Mouse (Mus musculus): Measurements from ENCODE around the gene Ndst2. TPM values are rescaled to one million over a fixed set of nuclear protein-coding genes. Genes with fewer than 3 reads are reported as not detected.

Gene Ndst2
- polyA plus RNA-seq, 1 experiment from 2014 or later, result 12.5 TPM

DNA sequence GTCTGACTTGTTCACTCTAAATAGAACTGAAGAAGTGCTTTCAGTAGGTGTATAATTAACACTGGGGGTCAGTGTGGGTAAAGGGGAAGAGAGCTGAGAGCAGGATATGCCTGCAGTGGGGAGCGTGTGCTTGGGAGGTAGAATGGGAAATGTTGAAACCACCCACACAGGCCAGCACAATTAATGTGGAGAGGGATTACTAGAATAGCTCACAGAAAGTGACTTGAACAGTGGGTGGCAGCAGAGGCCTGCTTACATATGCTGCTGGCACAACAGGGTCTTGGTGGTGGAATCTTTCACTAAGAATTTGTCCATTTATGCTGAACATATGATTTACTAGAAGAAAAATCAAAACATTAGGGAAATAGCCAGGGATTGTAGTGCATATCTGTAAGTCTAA is 37.4 kb downstream of the Ndst2 start:
- no peak for ATAC-seq
- Histone ChIP-seq H3K27ac (ENCODE audit: low read depth, low read length) (no peak overlapping the region), H3K27me3 (replicated peaks; ENCODE audit: control insufficient read depth, insufficient read depth, low read length) (no peaks in the 10 kb centered on the region), H3K9ac (ENCODE audit: low read length) (peak overlapping the region; percentile 92; the same call in 1 of the 2 replicates), H3K4me1 (ENCODE audit: control insufficient read depth, insufficient read depth, low read length) (peaks cover 37% of the 10 kb centered on the region), H3K4me2 (ENCODE audit: low read length) (peak overlapping the region; percentile 83), H3K9me3 (replicated peaks; ENCODE audit: control insufficient read depth, low read length) (no peaks in the 10 kb centered on the region), H3K36me3 (ENCODE audit: control insufficient read depth, insufficient read depth, low read length) (peaks cover 39% of the 10 kb centered on the region), H3K4me3 (ENCODE audit: low read depth, low read length) (peak overlapping the region; percentile 91)
- peak; percentile 78 for DNase-seq (ENCODE audit: low spot score)
- WGBS, result 14% methylated on average over 1 of the region's 1 CpGs

- H3K9ac ChIP-seq (ENCODE audit: low read length), result peak overlapping the region; percentile 92
- ATAC-seq, result peak; percentile 3; the same call in 1 of the 2 replicates
- peak overlapping the region; percentile 83 for H3K4me2 ChIP-seq (ENCODE audit: low read length)
- H3K36me3 ChIP-seq (ENCODE audit: control insufficient read depth, insufficient read depth, low read length), result peaks cover 50% of the 10 kb centered on the region
- peaks cover 28% of the 10 kb centered on the region for H3K4me1 ChIP-seq (ENCODE audit: control insufficient read depth, insufficient read depth, low read length)
- H3K27ac ChIP-seq (ENCODE audit: low read depth, low read length), result peak overlapping the region; percentile 97
- no peaks in the 10 kb centered on the region for H3K27me3 ChIP-seq (replicated peaks; ENCODE audit: control insufficient read depth, insufficient read depth, low read length)
- no peaks in the 10 kb centered on the region for H3K9me3 ChIP-seq (replicated peaks; ENCODE audit: control insufficient read depth, low read length)
- 15% methylated on average over 27 of the region's 27 CpGs for WGBS
- no peak for DNase-seq (ENCODE audit: low spot score)
- peak overlapping the region; percentile 91 for H3K4me3 ChIP-seq (ENCODE audit: low read depth, low read length)
Measured at GRCm38 (mm10) chr14:20695761-20696520, 38.4 kb downstream of the Ndst2 start.

- DNase-seq (ENCODE audit: low spot score) (peak; percentile 93), ATAC-seq (peak; percentile 93)
- H3K9ac ChIP-seq (ENCODE audit: low read length), result peak within 1 kb of the TSS; percentile 92
- H3K9me3 ChIP-seq (replicated peaks; ENCODE audit: control insufficient read depth, low read length), result no peaks in the 10 kb centered on the region
- under 1% methylated on average over 103 of the region's 111 CpGs for WGBS
- H3K27me3 ChIP-seq (replicated peaks; ENCODE audit: control insufficient read depth, insufficient read depth, low read length), result no peaks in the 10 kb centered on the region
- peaks cover 28% of the 10 kb centered on the region for H3K4me1 ChIP-seq (ENCODE audit: control insufficient read depth, insufficient read depth, low read length)
- H3K27ac ChIP-seq (ENCODE audit: low read depth, low read length), result peak within 1 kb of the TSS; percentile 97
- H3K4me2 ChIP-seq (ENCODE audit: low read length), result peak within 1 kb of the TSS; percentile 83
- peaks cover 52% of the 10 kb centered on the region for H3K36me3 ChIP-seq (ENCODE audit: control insufficient read depth, insufficient read depth, low read length)
- peak within 1 kb of the TSS; percentile 91 for H3K4me3 ChIP-seq (ENCODE audit: low read depth, low read length)
Measured at GRCm38 (mm10) chr14:20694884-20695760, 39.2 kb downstream of the Ndst2 start, which contains the start of gene Fut11. Fut11 (plus strand) TSS chr14:20694968.

DNA sequence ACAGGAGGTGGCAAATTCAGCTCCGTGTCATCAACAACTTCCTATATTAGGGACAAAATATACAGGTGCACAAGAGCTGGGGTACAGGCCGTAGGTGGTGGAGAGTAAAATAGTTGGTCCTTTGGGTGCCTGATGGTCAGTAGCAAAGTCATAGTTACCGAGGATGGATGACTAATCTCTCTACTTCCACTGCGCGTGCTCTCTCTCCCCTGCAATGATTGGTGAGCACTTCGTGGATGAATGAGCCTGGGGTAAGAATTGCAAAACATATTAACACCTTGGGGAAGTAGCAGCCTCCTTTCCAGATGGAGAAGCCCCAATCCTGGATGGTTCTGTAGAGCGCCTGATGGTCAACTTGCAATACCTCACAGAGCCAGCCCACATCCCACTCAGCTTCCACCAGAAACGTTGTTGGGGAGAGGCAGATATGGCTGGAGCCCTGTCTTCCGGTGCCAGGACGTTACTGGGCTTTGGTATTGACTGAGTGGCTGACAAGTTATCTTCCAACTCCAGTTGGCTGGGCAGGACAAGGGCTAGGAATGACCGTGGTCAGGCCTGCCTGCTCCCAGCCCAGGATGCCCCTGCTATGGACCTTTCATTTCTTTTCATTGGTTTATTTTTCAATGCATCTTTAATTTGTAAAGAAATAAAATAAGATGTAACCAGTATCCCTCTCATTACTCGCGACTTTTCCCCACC is 40.0 kb downstream of the Ndst2 start:
- Histone ChIP-seq H3K36me3 (ENCODE audit: control insufficient read depth, insufficient read depth, low read length) (peaks cover 60% of the 10 kb centered on the region), H3K4me3 (ENCODE audit: low read depth, low read length) (peak overlapping the region; percentile 91), H3K4me2 (ENCODE audit: low read length) (peak overlapping the region; percentile 83), H3K27ac (ENCODE audit: low read depth, low read length) (peak overlapping the region; percentile 97), H3K9me3 (replicated peaks; ENCODE audit: control insufficient read depth, low read length) (no peaks in the 10 kb centered on the region), H3K4me1 (ENCODE audit: control insufficient read depth, insufficient read depth, low read length) (peaks cover 28% of the 10 kb centered on the region), H3K27me3 (replicated peaks; ENCODE audit: control insufficient read depth, insufficient read depth, low read length) (no peaks in the 10 kb centered on the region), H3K9ac (ENCODE audit: low read length) (peak overlapping the region; percentile 92)
- DNase-seq (ENCODE audit: low spot score) (no peak), ATAC-seq (peak; percentile 1; the same call in 1 of the 2 replicates)
- WGBS, result 46% methylated on average over 13 of the region's 13 CpGs

- Histone ChIP-seq H3K27me3 (replicated peaks; ENCODE audit: control insufficient read depth, insufficient read depth, low read length) (no peaks in the 10 kb centered on the region), H3K4me1 (ENCODE audit: control insufficient read depth, insufficient read depth, low read length) (peaks cover 23% of the 10 kb centered on the region), H3K27ac (ENCODE audit: low read depth, low read length) (no peak overlapping the region), H3K36me3 (ENCODE audit: control insufficient read depth, insufficient read depth, low read length) (peaks cover 64% of the 10 kb centered on the region), H3K9ac (ENCODE audit: low read length) (no peak overlapping the region), H3K9me3 (replicated peaks; ENCODE audit: control insufficient read depth, low read length) (no peaks in the 10 kb centered on the region), H3K4me2 (ENCODE audit: low read length) (no peak overlapping the region), H3K4me3 (ENCODE audit: low read depth, low read length) (no peak overlapping the region)
- ATAC-seq (no peak), DNase-seq (ENCODE audit: low spot score) (no peak)
- 93% methylated on average over 10 of the region's 10 CpGs for WGBS
Measured at GRCm38 (mm10) chr14:20693589-20694101, 40.7 kb downstream of the Ndst2 start.

DNA sequence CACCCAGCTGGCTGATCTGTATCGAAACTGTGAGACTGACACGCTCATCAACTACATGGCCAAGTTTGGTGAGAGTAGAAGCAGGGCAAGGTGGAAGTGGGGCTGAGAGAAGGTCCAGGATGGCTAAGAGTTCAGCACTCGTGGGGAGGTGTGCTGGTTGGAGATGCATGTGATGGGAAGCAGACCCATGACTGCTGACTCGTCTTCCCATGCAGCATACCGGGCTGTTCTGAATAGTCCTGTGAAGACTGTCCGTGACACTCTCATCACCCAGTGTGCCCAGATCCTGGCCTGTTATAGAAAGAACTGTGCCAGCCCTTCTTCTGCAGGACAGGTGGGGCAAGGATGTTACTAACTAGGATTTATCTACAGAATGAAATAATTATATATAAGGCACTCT is 42.6 kb downstream of the Ndst2 start:
- no peak overlapping the region for H3K4me3 ChIP-seq (ENCODE audit: low read depth, low read length)
- no peak for DNase-seq (ENCODE audit: low spot score)
- H3K36me3 ChIP-seq (ENCODE audit: control insufficient read depth, insufficient read depth, low read length), result peaks cover 75% of the 10 kb centered on the region
- no peak for ATAC-seq
- no peaks in the 10 kb centered on the region for H3K9me3 ChIP-seq (replicated peaks; ENCODE audit: control insufficient read depth, low read length)
- H3K9ac ChIP-seq (ENCODE audit: low read length), result no peak overlapping the region
- WGBS, result 89% methylated on average over 6 of the region's 6 CpGs
- H3K4me2 ChIP-seq (ENCODE audit: low read length), result no peak overlapping the region
- H3K27ac ChIP-seq (ENCODE audit: low read depth, low read length), result no peak overlapping the region
- H3K4me1 ChIP-seq (ENCODE audit: control insufficient read depth, insufficient read depth, low read length), result peaks cover 10% of the 10 kb centered on the region
- H3K27me3 ChIP-seq (replicated peaks; ENCODE audit: control insufficient read depth, insufficient read depth, low read length), result no peaks in the 10 kb centered on the region

DNA sequence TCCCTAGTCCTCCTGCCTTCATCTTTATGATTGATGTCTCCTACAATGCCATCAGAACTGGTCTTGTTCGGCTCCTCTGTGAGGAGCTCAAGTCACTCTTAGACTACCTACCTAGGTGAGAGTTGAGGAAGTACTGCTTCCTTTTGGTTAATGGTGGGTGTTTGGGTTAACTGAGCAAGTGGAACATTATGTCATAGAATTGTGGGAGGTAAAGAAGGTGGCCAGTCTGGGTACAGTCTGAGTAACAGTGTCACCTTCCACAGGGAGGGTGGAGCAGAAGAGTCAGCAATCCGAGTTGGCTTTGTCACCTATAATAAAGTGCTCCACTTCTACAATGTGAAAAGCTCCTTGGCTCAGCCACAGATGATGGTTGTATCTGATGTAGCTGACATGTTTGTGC is 45.4 kb downstream of the Ndst2 start:
- ATAC-seq (no peak), DNase-seq (ENCODE audit: low spot score) (no peak)
- no peaks in the 10 kb centered on the region for H3K4me1 ChIP-seq (ENCODE audit: control insufficient read depth, insufficient read depth, low read length)
- H3K9ac ChIP-seq (ENCODE audit: low read length), result no peak overlapping the region
- no peaks in the 10 kb centered on the region for H3K9me3 ChIP-seq (replicated peaks; ENCODE audit: control insufficient read depth, low read length)
- H3K27ac ChIP-seq (ENCODE audit: low read depth, low read length), result no peak overlapping the region
- no peaks in the 10 kb centered on the region for H3K27me3 ChIP-seq (replicated peaks; ENCODE audit: control insufficient read depth, insufficient read depth, low read length)
- no peak overlapping the region for H3K4me3 ChIP-seq (ENCODE audit: low read depth, low read length)
- WGBS, result 93% methylated on average over 2 of the region's 2 CpGs
- no peak overlapping the region for H3K4me2 ChIP-seq (ENCODE audit: low read length)
- H3K36me3 ChIP-seq (ENCODE audit: control insufficient read depth, insufficient read depth, low read length), result peaks cover 99% of the 10 kb centered on the region

DNA sequence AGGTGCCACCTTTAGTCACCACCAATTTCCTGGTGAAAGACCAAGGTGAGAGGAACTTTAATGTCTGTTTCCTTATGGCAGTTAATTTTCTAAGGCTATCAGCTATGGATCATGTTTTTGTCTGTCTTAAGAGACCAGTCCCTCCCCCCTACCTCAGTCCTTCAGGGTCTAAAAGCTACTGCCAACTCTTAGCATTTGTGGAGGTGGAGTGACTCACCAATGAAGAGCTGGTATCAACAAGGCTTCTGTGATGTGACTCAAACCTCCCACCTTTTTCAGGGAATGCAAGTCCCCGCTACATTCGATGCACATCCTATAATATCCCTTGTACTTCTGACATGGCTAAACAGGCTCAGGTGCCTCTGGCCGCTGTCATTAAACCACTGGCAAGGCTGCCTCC is 47.8 kb downstream of the Ndst2 start:
- WGBS, result 98% methylated on average over 3 of the region's 3 CpGs
- no peak for ATAC-seq
- no peaks in the 10 kb centered on the region for H3K27me3 ChIP-seq (replicated peaks; ENCODE audit: control insufficient read depth, insufficient read depth, low read length)
- no peak overlapping the region for H3K9ac ChIP-seq (ENCODE audit: low read length)
- no peak overlapping the region for H3K4me3 ChIP-seq (ENCODE audit: low read depth, low read length)
- no peaks in the 10 kb centered on the region for H3K9me3 ChIP-seq (replicated peaks; ENCODE audit: control insufficient read depth, low read length)
- no peak overlapping the region for H3K4me2 ChIP-seq (ENCODE audit: low read length)
- no peaks in the 10 kb centered on the region for H3K4me1 ChIP-seq (ENCODE audit: control insufficient read depth, insufficient read depth, low read length)
- DNase-seq (ENCODE audit: low spot score), result no peak
- H3K36me3 ChIP-seq (ENCODE audit: control insufficient read depth, insufficient read depth, low read length), result peaks cover 99% of the 10 kb centered on the region
- H3K27ac ChIP-seq (ENCODE audit: low read depth, low read length), result no peak overlapping the region

All from forebrain, embryonic 14.5 days (tissue).